Mouse (Mus musculus): ENCODE measurements around the gene Ovgp1.
"Not testable (repeated sequence)": the region's sequence is repeated elsewhere in the genome, so short reads cannot be mapped to it uniquely, and the experiment has no call there.

The Ovgp1 gene

GRCm38 (mm10) chr3:105994730-105995129 lies 21.2 kb downstream of the Ovgp1 start:
- no peak for DNase-seq (ENCODE audit: extremely low spot score)

- no peak for DNase-seq (ENCODE audit: extremely low spot score)
Measured at GRCm38 (mm10) chr3:106000707-106001375, 27.3 kb downstream of the Ovgp1 start.

GRCm38 (mm10) chr3:106001416-106002370 lies 28.2 kb downstream of the Ovgp1 start:
- peak; percentile 52 for DNase-seq (ENCODE audit: extremely low spot score)

DNA sequence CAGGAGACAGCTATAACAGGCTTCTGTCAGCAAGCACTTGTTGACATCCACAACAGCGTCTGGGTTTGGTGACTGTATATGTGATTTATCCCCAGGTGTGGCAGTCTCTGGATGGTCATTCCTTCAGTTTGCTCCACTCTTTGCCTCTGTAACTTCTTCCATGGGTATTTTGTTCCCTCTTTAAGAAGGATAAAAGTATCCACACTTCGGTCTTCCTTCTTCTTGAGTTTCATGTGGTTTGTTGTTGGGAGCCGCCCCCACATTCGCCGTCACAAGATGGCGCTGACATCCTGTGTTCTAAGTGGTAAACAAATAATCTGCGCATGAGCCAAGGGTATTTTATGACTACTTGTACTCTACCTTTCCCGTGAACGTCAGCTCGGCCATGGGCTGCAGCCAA lies 29.8 kb downstream of the Ovgp1 start:
- DNase-seq (ENCODE audit: extremely low spot score), result not testable (repeated sequence)

GRCm38 (mm10) chr3:106014546-106014945 lies 41.0 kb downstream of the Ovgp1 start, which contains the start of gene Pifo:
Gene Pifo, minus strand, starts transcription at chr3:106014646.
- no peak for DNase-seq (ENCODE audit: extremely low spot score)

DNA sequence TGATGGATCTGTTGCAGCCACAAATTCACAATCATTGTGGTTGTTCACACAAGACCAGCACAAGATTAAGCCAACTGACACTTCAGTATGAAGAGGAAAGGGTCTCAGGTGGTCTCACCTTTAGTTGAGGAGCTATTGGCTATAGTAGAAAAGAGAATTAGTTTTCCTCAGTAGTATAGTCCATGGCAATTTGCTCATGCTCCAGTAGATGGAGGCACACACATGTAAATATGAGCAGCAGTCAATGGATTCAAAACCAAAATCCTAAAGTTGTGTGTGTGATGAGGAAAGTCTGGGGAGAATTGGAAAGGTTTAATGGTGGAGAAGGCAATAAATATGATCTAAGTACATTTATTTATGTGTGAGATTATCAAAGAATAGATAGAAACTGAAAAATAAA lies 48.3 kb downstream of the Ovgp1 start:
- DNase-seq (ENCODE audit: extremely low spot score), result no peak

GRCm38 (mm10) chr3:106024135-106024534 lies 50.6 kb downstream of the Ovgp1 start:
- DNase-seq (ENCODE audit: extremely low spot score), result no peak

DNA sequence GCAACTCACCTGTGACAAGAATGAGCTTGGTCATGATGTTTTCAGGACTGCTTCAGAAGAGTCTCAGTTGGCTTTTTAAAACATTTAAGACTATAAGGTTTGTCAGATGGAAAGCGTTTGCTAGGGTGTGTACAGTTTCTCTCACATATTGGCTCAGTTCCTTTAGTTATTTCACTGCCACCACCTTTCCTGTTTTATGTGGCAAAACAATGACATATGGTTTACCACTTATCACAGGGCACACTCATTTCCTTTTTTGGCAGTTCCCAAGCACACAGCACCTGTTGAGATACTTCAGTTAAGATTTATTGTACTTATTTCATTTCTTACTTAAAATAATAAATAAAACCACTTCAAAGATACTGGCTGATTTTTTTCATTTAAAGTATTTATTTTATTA lies 59.3 kb downstream of the Ovgp1 start, which contains the start of gene Chil5:
Gene Chil5 (minus strand): TSS at position 34 of the 400 bp plus-strand sequence.
- DNase-seq (ENCODE audit: extremely low spot score), result no peak
